Mouse (Mus musculus) gastrocnemius, postnatal 36 days (tissue): ENCODE data around the gene Tbrg4. TPM values are rescaled to one million over a fixed set of nuclear protein-coding genes. Genes with fewer than 3 reads are reported as not detected.

Experiments used
- DNase-seq, 2 experiments: peaks; one replicate each; pipeline ENCODE4 v3.0.0; 2022
- intact Hi-C: fragments of 180-260 bp; cut with DNase I; formaldehyde crosslinking; loops from one replicate; pipeline ENCODE4 v1.15.1; 2025
- total RNA-seq, 2 experiments: library from RNA; stranded (reverse); gene quantifications; 2 replicates each; pipeline ENCODE4 v1.2.3; 2021

Tbrg4 gene
- total RNA-seq, 2 experiments from 2014 or later: 66.8 to 71.7 TPM

DNA sequence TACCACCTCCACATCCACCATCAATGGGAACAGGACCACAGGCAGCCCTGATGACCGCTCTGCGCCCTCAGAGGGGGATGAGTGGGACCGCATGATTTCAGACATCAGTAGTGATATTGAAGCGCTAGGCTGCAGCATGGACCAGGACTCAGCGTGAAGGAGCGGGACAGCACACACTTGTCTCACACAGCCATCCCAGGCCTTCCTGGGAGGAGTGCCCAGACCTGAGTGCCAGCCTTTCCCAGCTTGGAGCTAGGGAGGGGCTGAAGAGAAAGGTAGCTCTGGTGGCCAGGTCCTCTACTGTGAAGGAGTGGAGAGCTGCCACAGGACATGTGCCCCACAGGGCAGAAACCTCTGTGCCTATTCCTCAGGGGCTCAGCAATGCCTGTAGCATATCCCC lies 29.7 kb downstream of the Tbrg4 start:
- intact Hi-C loops: no loop called here
- no peak for DNase-seq

DNA sequence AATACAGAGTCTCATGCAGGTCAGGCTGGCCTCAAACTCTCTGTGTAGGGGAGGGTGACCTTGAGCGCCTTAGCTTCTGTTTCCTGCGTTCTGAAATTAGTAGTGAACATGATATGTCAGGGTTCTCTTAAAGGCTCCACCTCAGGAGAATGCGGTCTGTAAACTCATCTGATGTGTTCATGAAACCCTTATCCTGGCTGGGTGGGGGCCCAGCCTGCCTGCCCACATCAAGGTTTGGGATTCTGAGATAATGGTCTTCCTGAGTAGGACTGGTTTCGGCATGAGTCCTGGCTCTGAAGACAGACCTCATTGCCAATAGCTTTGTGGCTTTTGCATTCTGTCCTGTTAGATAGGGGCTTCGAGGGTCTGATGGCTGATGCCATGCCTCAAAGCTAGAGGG lies 30.5 kb downstream of the Tbrg4 start:
- intact Hi-C loops: no loop called here
- no peak for DNase-seq

DNA sequence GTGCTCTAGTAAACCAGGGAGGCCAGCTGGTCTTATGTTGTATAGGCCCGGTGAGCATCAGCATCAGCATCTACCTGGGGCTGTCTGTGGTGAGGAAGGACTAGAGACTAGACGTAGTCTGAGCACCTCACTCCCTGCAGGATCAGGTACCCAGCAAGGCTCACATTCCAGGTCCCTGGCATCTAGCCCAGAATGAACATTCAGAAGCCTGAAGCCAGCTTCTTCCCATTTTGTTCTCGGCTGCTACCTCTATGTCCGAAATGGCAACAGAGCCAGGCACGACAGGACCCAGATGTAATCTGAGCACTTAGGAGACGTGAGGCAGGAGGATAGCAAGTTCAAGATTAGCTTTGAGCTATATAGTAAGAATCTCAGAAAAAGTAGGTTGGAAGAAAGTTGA lies 31.0 kb downstream of the Tbrg4 start:
- no peak for DNase-seq
- intact Hi-C loops: no loop called here

DNA sequence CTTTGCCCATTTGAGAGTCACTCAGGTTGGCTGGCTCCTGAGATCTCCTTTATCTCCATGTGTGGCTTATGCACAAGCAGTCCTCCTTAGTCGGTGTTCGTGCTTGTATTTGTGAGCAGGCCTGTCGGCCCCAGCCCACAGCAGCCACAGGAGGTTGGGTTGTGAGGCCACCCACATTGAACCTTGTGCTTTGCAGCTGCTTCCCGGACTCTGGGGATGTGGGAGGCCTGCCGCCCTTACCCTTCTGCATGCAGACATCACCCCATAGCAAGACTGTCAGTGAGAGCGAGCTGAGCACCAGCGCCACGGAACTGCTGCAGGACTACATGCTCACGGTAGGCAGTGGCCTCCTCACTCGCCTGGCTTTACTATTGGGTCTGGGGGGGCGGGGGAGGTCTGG lies 32.5 kb downstream of the Tbrg4 start:
- DNase-seq: no peak
- intact Hi-C loops: no loop called here

DNA sequence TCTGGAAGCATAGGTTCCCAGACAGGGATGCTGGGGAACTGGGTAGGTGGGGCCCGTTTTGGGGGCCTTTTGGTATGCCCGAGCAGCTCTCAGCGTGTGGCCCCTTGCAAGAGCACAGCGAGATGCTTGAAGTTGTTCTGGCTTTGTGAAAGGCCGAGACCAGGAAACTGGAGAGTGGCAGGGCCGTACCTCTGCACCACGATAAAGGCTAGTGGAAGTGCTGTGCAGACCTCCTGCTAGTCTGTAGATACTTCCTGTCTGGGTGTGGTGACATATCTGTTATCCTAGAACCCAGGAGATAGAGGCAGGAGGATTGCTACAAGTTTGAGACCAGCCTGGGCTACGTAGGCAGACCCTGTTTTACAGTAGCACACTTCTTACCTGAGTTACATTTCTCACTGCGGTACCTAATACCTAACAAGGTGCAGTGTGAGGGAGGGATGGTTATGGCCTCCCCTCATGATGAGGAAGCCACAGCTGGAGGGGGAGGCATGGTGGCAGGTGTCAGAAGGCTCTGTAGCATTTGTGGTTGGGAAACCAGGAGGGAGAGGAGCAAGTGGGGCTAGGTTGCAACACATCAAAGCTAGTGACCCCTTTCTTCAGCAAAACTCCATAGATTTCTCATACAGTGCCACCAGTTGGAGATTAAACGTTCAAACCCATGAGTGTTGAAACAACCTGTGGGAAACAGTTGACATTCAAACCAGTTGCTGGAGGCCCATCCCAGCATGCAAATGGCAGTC lies 34.8 kb downstream of the Tbrg4 start:
- intact Hi-C loops: no loop called here
- DNase-seq: no peak

DNA sequence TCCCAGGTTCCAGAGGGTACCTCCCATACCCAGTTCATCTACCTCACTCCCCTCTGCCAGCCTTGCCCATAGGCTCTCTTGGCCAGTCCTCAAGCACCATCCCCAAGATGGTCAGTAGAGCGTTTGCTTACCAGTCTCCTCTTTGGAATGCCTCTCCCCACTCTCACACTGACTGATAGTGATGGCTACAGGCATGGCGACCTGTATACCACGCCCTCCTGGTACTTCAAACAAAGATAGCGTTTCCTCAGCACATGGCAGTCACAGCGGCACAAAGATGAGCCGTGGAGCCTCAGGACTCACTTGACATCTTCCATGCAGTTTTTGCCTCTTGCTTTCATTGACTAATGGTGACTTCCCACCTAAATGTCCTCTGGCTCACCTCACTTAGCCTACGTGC lies 36.0 kb downstream of the Tbrg4 start:
- intact Hi-C loops: no loop called here
- no peak for DNase-seq

DNA sequence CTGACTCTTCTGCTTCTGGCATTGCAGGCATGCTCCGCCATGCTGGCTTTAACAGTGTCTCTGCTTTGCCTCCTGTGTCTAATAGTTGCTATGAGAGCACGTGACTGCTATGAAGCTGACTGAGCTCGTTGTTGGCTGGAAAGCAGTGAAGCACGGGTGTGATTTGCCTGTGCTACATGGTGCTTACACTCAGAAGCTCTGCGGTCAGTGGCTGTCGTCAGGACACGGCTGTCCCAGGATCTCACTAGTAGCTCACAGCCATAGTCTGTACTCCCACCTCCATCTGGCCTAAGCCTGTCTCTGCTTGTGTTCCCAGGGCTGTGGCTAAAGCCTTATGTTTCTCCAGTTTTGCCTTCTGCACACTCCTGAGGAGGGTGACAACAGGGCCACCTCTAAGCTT lies 37.6 kb downstream of the Tbrg4 start:
- intact Hi-C loops: no loop called here
- DNase-seq: no peak

GRCm38 (mm10) chr11:6587249-6587940 lies 38.5 kb downstream of the Tbrg4 start:
- intact Hi-C loops: no loop called here
- DNase-seq: no peak

GRCm38 (mm10) chr11:6586660-6587059 lies 39.2 kb downstream of the Tbrg4 start:
- DNase-seq: no peak
- intact Hi-C loops: no loop called here

DNA sequence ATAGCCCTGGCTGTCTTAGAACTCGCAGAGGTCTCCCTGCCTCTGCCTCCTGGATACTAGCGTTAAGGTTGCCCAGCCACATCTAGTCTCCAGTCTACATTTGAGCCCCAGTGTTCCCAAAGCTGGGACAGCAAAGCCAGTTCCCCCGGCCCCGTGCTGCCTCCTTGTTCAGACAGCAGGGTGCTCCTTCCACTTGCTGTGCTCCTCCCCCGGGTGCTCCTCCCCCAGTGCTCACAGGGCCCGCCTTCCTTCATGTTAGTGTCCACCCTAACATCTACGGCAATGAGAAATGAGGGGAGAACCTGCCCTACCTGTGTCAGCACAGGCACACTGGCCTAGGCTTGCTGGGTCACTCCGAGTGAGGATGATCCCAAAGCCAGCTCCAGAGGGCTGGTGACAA lies 40.1 kb downstream of the Tbrg4 start:
- intact Hi-C loops: no loop called here
- no peak for DNase-seq

GRCm38 (mm10) chr11:6581560-6581959 lies 44.3 kb downstream of the Tbrg4 start:
- intact Hi-C loops: no loop called here
- no peak for DNase-seq

DNA sequence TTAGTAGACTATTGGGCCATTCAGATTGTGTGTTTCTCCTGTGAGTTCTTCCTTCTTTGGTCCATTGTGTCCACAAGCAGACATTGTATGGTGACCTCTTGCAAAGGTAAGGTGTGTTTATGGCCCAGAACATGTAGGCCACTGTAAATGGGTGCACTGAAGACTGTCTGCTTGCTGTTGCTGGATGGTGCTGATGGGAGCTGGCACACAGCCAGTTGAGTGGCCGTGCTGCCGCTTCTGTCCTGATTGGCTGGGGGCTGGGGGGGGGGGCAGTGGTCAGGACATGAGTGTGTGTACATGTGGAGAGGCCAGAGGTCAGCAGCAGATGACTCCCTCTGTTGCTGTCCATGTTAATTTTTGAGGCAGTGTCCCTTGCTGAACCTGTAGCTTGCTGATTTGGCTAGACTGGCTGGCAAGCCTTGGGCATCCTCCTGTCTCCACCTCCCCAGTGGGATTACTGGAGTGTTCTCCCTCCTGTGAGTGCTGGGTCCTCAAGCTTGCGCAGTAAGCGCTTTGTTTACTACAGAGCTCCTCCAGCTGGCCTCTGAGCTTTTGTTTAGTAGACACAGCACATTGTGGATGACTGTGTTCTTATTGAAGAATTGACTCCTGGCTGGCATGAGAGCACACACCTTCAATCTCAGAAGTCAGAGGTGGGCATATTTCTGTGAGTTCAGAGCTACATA lies 45.7 kb downstream of the Tbrg4 start:
- DNase-seq: no peak
- intact Hi-C loops: no loop called here

- DNase-seq: no peak
Observed at GRCm38 (mm10) chr11:6579361-6579760, 46.5 kb downstream of the Tbrg4 start.

DNA sequence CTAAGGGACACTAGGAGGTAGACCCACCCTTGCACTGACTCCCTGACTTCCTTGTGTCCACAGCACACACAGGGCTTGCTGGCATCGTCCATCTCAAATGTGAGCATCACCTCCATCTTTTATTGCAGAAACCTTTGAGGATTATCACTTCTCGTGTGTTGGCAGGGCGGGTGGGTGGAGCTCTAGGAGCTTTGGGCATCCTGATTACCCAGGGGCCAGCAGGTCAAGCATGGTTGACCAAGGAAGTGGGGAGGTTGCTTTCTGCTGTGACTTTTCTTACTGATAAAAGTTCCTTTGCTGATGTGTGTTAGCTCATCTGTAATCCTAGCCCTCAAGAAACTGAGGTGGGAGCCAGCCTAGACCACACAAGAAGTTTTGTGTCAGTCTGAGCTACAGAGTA lies 49.7 kb downstream of the Tbrg4 start:
- intact Hi-C loops: no loop called here
- no peak for DNase-seq

More at GRCm38 (mm10) chr11:6579361-6579760, 46.5 kb downstream of the Tbrg4 start:
- intact Hi-C loops: no loop called here

DNA sequence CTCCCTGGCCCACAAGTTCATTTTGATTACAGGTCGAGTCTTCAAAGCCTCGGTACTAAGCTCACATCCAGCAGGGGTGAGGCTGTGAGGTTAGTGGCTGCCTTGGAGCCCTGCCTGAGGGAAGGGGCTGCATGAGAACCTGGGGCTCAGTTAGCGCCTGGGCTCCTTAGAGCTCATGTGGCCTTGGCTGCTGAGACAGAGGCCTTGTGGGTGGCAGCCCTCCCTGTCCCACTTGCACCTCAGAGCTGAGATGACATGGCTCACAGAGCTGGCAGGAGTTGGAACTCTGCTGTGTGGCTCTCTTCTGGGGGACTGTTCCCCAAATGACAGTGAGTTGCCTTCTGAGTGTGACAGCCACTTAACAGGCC lies 56.5 kb downstream of the Tbrg4 start:
- no peak for DNase-seq
- intact Hi-C loops: no loop called here

- intact Hi-C loops: no loop called here
- peak in 1 of 2 experiments; percentile 41 for DNase-seq
Observed at GRCm38 (mm10) chr11:6568584-6569409, 57.1 kb downstream of the Tbrg4 start.

DNA sequence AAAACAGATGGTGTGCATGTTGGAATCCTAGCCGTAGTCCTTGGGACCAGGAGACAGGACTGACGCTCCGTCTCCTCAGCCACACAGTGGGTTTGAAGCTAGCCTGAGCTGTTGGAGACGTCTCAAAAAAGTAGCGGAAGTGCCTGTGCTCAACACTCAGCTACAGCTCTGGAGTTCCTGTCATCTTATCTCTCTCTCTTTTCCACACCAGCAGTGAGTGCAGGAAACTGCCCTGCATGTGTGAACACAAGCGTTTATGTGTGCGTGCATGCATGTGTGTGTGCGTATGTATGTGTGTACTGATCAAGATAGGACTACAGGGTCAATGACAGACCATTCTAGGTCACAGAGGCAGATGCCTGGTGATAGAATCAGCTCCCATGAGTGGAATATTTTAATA lies 57.9 kb downstream of the Tbrg4 start:
- intact Hi-C loops: no loop called here
- no peak for DNase-seq

DNA sequence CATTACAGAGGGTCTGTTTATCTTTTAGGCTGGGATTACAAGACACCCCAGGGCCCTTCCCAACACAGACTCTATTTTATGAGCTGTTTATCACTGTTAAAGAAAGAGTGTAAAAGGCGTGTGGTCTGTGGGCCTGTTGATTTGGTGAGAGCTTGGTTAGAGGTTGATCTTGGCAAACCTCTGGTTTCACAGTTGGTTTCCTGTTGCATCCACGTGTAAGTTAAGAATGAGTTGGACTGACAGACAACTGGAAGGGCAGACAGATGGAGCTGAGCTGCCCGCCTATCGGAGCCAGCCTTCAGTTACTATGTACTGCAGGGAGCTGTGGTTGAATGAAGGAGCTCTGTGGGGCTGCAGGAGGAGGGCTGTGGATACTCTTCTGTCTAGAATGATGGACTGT lies 59.4 kb downstream of the Tbrg4 start:
- intact Hi-C loops: no loop called here
- DNase-seq: no peak
